Mouse (Mus musculus): ENCODE measurements at regions not wholly inside any gene's neighbourhood (a gene's known extent, or its start where the extent isn't known, plus 50 kb on each side); places are given as distances from the start of the nearest gene placed in this dataset.

DNA sequence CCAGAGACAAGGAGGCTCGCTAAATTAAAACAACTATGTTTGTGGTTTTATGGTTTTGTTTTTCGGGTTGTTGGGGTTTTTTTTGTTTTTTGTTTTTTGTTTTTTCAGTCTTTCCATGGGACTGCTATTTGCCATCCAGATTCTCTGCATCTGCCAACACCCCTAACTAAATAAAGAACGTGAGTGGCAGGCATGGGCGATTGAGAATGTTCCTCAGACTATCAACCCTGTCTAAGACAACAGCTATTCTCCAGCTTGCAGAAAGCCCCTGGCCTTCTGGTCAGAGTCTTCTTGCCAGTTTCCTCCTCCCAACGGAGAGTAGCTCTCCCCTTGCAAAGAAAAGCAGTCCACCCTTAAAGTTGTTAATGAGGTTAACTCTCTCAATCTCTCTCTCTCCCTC is 123.2 kb downstream of the Sptssa start:
- TF ChIP-seq CTCF (IDR thresholded peaks at IDR 0.05) (no peak), POLR2A (IDR thresholded peaks at IDR 0.05; ENCODE audit: insufficient read depth, low read depth, low read length) (no peak)
